7 mouse cellular contexts compared by ENCODE assay signal in genomic region chr3:108415831-108416223, GRCm38 (mm10). TPM values are rescaled to one million over a fixed set of nuclear protein-coding genes. Genes with fewer than 3 reads are reported as not detected.
A peak's percentile ranks its signal among the peaks of the same experiment; 100 is the strongest.
DNase-seq lines count a peak whose midpoint lies in the region; ATAC-seq and TF ChIP-seq lines count a peak whose summit lies in the region.

No protein-coding gene starts in this region.

- intact Hi-C loops in left cerebral cortex, postnatal 4 days (cut with DNase I) = no loop called here

- peak overlapping the region; percentile 93 for H3K27ac ChIP-seq in embryonic facial prominence, embryonic 10.5 days (replicated peaks)
- H3K27ac ChIP-seq in intestine, postnatal 0 days (ENCODE audit: low read depth, low read length) = no peak overlapping the region
- peak overlapping the region; percentile 100 for H3K27ac ChIP-seq in midbrain, embryonic 10.5 days (replicated peaks)
- H3K27ac ChIP-seq in small intestine, adult 2 months (ENCODE audit: insufficient read depth, low read depth, low read length) = no peak overlapping the region

- peak; percentile 79 for ATAC-seq in intestine, postnatal 0 days

- H3K4me1 ChIP-seq in embryonic facial prominence, embryonic 10.5 days = peaks cover 29% of the 10 kb centered on the region
- peaks cover 7% of the 10 kb centered on the region; the same call in 1 of the 2 replicates for H3K4me1 ChIP-seq in intestine, postnatal 0 days (replicated peaks; ENCODE audit: control insufficient read depth, insufficient read depth, low read length)
- H3K4me1 ChIP-seq in midbrain, embryonic 10.5 days = peaks cover 69% of the 10 kb centered on the region
- H3K4me1 ChIP-seq in small intestine, adult 2 months (ENCODE audit: control insufficient read depth, insufficient read depth, insufficient read length, low read length) = no peaks in the 10 kb centered on the region

- peaks cover 42% of the 10 kb centered on the region for H3K27me3 ChIP-seq in embryonic facial prominence, embryonic 10.5 days (replicated peaks; ENCODE audit: low read depth, poor library complexity, severe bottlenecking)
- H3K27me3 ChIP-seq in intestine, postnatal 0 days (replicated peaks; ENCODE audit: control insufficient read depth, insufficient read depth, low read length) = no peaks in the 10 kb centered on the region; the same call in 1 of the 2 replicates
- peaks cover 24% of the 10 kb centered on the region for H3K27me3 ChIP-seq in midbrain, embryonic 10.5 days (ENCODE audit: low read depth, poor library complexity, severe bottlenecking)
- H3K27me3 ChIP-seq in small intestine, adult 2 months (ENCODE audit: control insufficient read depth, insufficient read depth, low read length) = no peaks in the 10 kb centered on the region

- H3K9ac ChIP-seq in intestine, postnatal 0 days (ENCODE audit: low read depth, low read length) = peak overlapping the region; percentile 48

- H3K36me3 ChIP-seq in embryonic facial prominence, embryonic 10.5 days (replicated peaks) = peaks cover 34% of the 10 kb centered on the region
- H3K36me3 ChIP-seq in intestine, postnatal 0 days (ENCODE audit: control insufficient read depth, insufficient read depth) = no peaks in the 10 kb centered on the region
- H3K36me3 ChIP-seq in midbrain, embryonic 10.5 days = peaks cover 44% of the 10 kb centered on the region
- H3K36me3 ChIP-seq in small intestine, adult 2 months (ENCODE audit: control insufficient read depth, insufficient read depth, low read length) = no peaks in the 10 kb centered on the region

- H3K4me2 ChIP-seq in intestine, postnatal 0 days (replicated peaks; ENCODE audit: low read depth) = peak overlapping the region; percentile 100

- under 1% methylated on average over 48 of the region's 48 CpGs for WGBS in embryonic facial prominence, embryonic 10.5 days
- WGBS in intestine, postnatal 0 days = 0% methylated on average over 46 of the region's 48 CpGs
- WGBS in midbrain, embryonic 10.5 days = 0% methylated on average over 48 of the region's 48 CpGs
- WGBS in small intestine, adult 2 months = under 1% methylated on average over 47 of the region's 48 CpGs

- no peak for TF ChIP-seq POLR2A in small intestine, adult 2 months (IDR thresholded peaks at IDR 0.05; ENCODE audit: low read depth, low read length)

- peak; percentile 94 for DNase-seq in brain, adult 2 months (ENCODE audit: low read depth, low spot score)
- peak; percentile 90 for DNase-seq in embryonic facial prominence, embryonic 10.5 days (ENCODE audit: low spot score)
- DNase-seq in heart, adult 11 months = peak; percentile 94
- DNase-seq in left cerebral cortex, postnatal 4 days = peak; percentile 87
- peak; percentile 88 for DNase-seq in midbrain, embryonic 10.5 days (ENCODE audit: low spot score)

- TF ChIP-seq CTCF in intestine, postnatal 0 days (IDR thresholded peaks at IDR 0.05; ENCODE audit: low read depth) = 0 out of 2 replicates have a peak, but pooled peaks have one; percentile 5
- TF ChIP-seq CTCF in small intestine, adult 2 months (IDR thresholded peaks at IDR 0.05; ENCODE audit: extremely low read depth, insufficient read length, insufficient replicate concordance, low read depth, low read length) = no peak

- peak overlapping the region; percentile 82 for H3K4me3 ChIP-seq in embryonic facial prominence, embryonic 10.5 days
- peak overlapping the region; percentile 53 for H3K4me3 ChIP-seq in intestine, postnatal 0 days (ENCODE audit: low read depth, low read length)
- H3K4me3 ChIP-seq in midbrain, embryonic 10.5 days = peak overlapping the region; percentile 97
- peak overlapping the region; percentile 68 for H3K4me3 ChIP-seq in small intestine, adult 2 months (ENCODE audit: low read depth, low read length)

- H3K9me3 ChIP-seq in embryonic facial prominence, embryonic 10.5 days = peaks cover 25% of the 10 kb centered on the region
- H3K9me3 ChIP-seq in intestine, postnatal 0 days (ENCODE audit: control insufficient read depth) = no peaks in the 10 kb centered on the region
- peaks cover 26% of the 10 kb centered on the region for H3K9me3 ChIP-seq in midbrain, embryonic 10.5 days (replicated peaks)

RNA-seq across cellular contexts. Expression of gene Celsr2, which starts 0.5 kb away (rescaled TPM):
- polyA plus RNA-seq in embryonic facial prominence, embryonic 10.5 days (2016; fragmentation: Nextera tagmentation; extraction: Ambion mirVana) = 10.2 and 20.1 TPM in 2 replicates
- 0.50 and 1.4 TPM in 2 replicates for polyA plus RNA-seq in intestine, postnatal 0 days (2015; fragmentation: Nextera tagmentation; extraction: Ambion mirVana)
- total RNA-seq in left cerebral cortex, postnatal 4 days (2021) = 100 to 1,000 TPM; 136 to 149 TPM
- polyA plus RNA-seq in midbrain, embryonic 10.5 days (2016; fragmentation: Nextera tagmentation; extraction: Ambion mirVana) = 53.7 and 67.5 TPM in 2 replicates
- polyA plus RNA-seq in small intestine, adult 2 months (2012; rRNA removed) = 2.7 and 8.2 TPM in 2 replicates

RNA-seq across cellular contexts. Expression of gene Sars, which starts 29.2 kb away (rescaled TPM):
- 132 and 139 TPM in 2 replicates for polyA plus RNA-seq in embryonic facial prominence, embryonic 10.5 days (2016; fragmentation: Nextera tagmentation; extraction: Ambion mirVana)
- 99.5 and 106 TPM in 2 replicates for polyA plus RNA-seq in intestine, postnatal 0 days (2015; fragmentation: Nextera tagmentation; extraction: Ambion mirVana)
- 100 to 1,000 TPM; 194 to 199 TPM for total RNA-seq in left cerebral cortex, postnatal 4 days (2021)
- 179 and 187 TPM in 2 replicates for polyA plus RNA-seq in midbrain, embryonic 10.5 days (2016; fragmentation: Nextera tagmentation; extraction: Ambion mirVana)
- 11.7 and 28.1 TPM in 2 replicates for polyA plus RNA-seq in small intestine, adult 2 months (2012; rRNA removed)

RNA-seq across cellular contexts. Expression of gene Psrc1, which starts 32.2 kb away (rescaled TPM):
- 97.9 and 100.0 TPM in 2 replicates for polyA plus RNA-seq in embryonic facial prominence, embryonic 10.5 days (2016; fragmentation: Nextera tagmentation; extraction: Ambion mirVana)
- polyA plus RNA-seq in intestine, postnatal 0 days (2015; fragmentation: Nextera tagmentation; extraction: Ambion mirVana) = 3.3 and 5.3 TPM in 2 replicates
- 1 to 10 TPM; 4.3 to 6.9 TPM for total RNA-seq in left cerebral cortex, postnatal 4 days (2021)
- 93.3 and 105 TPM in 2 replicates for polyA plus RNA-seq in midbrain, embryonic 10.5 days (2016; fragmentation: Nextera tagmentation; extraction: Ambion mirVana)
- 1.3 and 5.3 TPM in 2 replicates for polyA plus RNA-seq in small intestine, adult 2 months (2012; rRNA removed)

RNA-seq across cellular contexts. Expression of gene Mybphl, which starts 51.1 kb away (rescaled TPM):
- polyA plus RNA-seq in embryonic facial prominence, embryonic 10.5 days (2016; fragmentation: Nextera tagmentation; extraction: Ambion mirVana) = 0.22 TPM in 1 of 2 replicates, not detected in the other
- polyA plus RNA-seq in intestine, postnatal 0 days (2015; fragmentation: Nextera tagmentation; extraction: Ambion mirVana) = not detected in 2 replicates
- under 1 TPM in 1 of 2 experiments, not detected in 1; 0.30 TPM for total RNA-seq in left cerebral cortex, postnatal 4 days (2021)
- 0.09 TPM in 1 of 2 replicates, not detected in the other for polyA plus RNA-seq in midbrain, embryonic 10.5 days (2016; fragmentation: Nextera tagmentation; extraction: Ambion mirVana)
- polyA plus RNA-seq in small intestine, adult 2 months (2012; rRNA removed) = not detected in 2 replicates

Comparison
In these comparisons a context has a peak if more than half of its experiments do, and no peak if none do; other contexts are left out.
1. H3K27ac ChIP-seq: peak in embryonic facial prominence, embryonic 10.5 days (single experiment) and midbrain, embryonic 10.5 days (single experiment); none in intestine, postnatal 0 days (single experiment) and small intestine, adult 2 months (single experiment).
2. RNA of gene Psrc1, which starts 32.2 kb away (polyA plus RNA-seq): 93.3 to 105 TPM in midbrain, embryonic 10.5 days and 97.9 to 100.0 TPM in embryonic facial prominence, embryonic 10.5 days; 3.3 to 5.3 TPM in intestine, postnatal 0 days and 1.3 to 5.3 TPM in small intestine, adult 2 months; every median in the first group is over 10 times any median in the second.
3. Peak in every context shown above with its lines, with median percentiles within 50 percentile points of each other: DNase-seq and H3K4me3 ChIP-seq.